Mouse (Mus musculus) liver, adult 2 months (tissue): ENCODE data around the gene Tiparp. TPM values are rescaled to one million over a fixed set of nuclear protein-coding genes. Genes with fewer than 3 reads are reported as not detected.

Experiments used
- DNase-seq: peaks from one replicate; pipeline ENCODE4 v3.0.0-alpha.2; 2011; ENCODE audit warnings: low read depth, low spot score; ENCODE audit errors: extremely low read depth
- H3K27ac ChIP-seq: fragments of 200-500 bp; replicated peaks from 2 replicates; pipeline ENCODE4 v1.5.1; 2012; ENCODE audit warnings: low read depth, mild to moderate bottlenecking, control low read depth, inconsistent platforms, low read length; ENCODE audit not compliant: insufficient read depth
- H3K27me3 ChIP-seq: fragments of 200-500 bp; 2 replicates; pipeline ENCODE4 v1.6.1; 2012; ENCODE audit warnings: mild to moderate bottlenecking, moderate library complexity, low read length, inconsistent platforms; ENCODE audit not compliant: control insufficient read depth, insufficient read depth
- H3K36me3 ChIP-seq: fragments of 200-500 bp; 2 replicates; pipeline ENCODE4 v1.6.1; 2012; ENCODE audit warnings: low read length, inconsistent platforms; ENCODE audit not compliant: control insufficient read depth, insufficient read depth
- H3K4me1 ChIP-seq: fragments of 200-500 bp; 2 replicates; pipeline ENCODE4 v1.6.1; 2011; ENCODE audit warnings: low read length; ENCODE audit not compliant: control insufficient read depth, insufficient read depth
- H3K4me3 ChIP-seq: fragments of 200-500 bp; 2 replicates; pipeline ENCODE4 v1.5.1; 2011; ENCODE audit warnings: low read depth, mild to moderate bottlenecking, control low read depth, low read length, moderate library complexity; ENCODE audit not compliant: insufficient read depth
- H3K79me2 ChIP-seq: fragments of 200-500 bp; 2 replicates; pipeline ENCODE4 v1.6.1; 2012; ENCODE audit warnings: inconsistent platforms, mild to moderate bottlenecking, low read length, moderate library complexity; ENCODE audit not compliant: control insufficient read depth, insufficient read depth
- H3K9ac ChIP-seq: fragments of 200-500 bp; 2 replicates; pipeline ENCODE4 v1.6.1; 2012; ENCODE audit warnings: low read depth, mild to moderate bottlenecking, control low read depth, inconsistent platforms, low read length
- CTCF ChIP-seq: fragments of 200-500 bp; IDR thresholded peaks from 2 replicates; pipeline ENCODE4 v1.5.1; 2011; ENCODE audit warnings: low read depth, low read length, control low read depth
- POLR2A ChIP-seq: fragments of 200-500 bp; IDR thresholded peaks from 2 replicates; pipeline ENCODE4 v1.6.1; 2011; ENCODE audit warnings: low read length, control low read depth; ENCODE audit not compliant: insufficient read depth; ENCODE audit errors: extremely low read depth
- WGBS: fragments of 180-500 bp; shearing (Covaris S2); methylation state at CpG from one replicate; pipeline ENCODE4 v1.1.7; 2018; 5-methylcytosine and 5-hydroxymethylcytosine counted together
- polyA plus RNA-seq: library from polyadenylated mRNA; depleted of rRNA; stranded (reverse); fragments of >200 nt; gene quantifications from 2 replicates; pipeline ENCODE4 v1.2.3, GENCODE M21; 2012
- total RNA-seq: library from RNA; depleted of rRNA; stranded (reverse); fragments of >200 nt; gene quantifications from 2 replicates; pipeline ENCODE4 v1.2.3, GENCODE M21; 2014

Tiparp gene
- total and polyA plus RNA-seq, 2 experiments = 1.1 to 6.5 TPM

- Histone ChIP-seq H3K27ac (no peak overlapping the region), H3K4me1 (no peaks in the 10 kb centered on the region), H3K9ac (no peak overlapping the region), H3K27me3 (no peaks in the 10 kb centered on the region), H3K79me2 (no peaks in the 10 kb centered on the region), H3K4me3 (no peak overlapping the region), H3K36me3 (no peaks in the 10 kb centered on the region)
- TF ChIP-seq CTCF (no peak), POLR2A (no peak)
- no peak for DNase-seq
- 22% methylated on average over 6 of the region's 6 CpGs for WGBS
Observed at GRCm38 (mm10) chr3:65563926-65564624, 35.9 kb downstream of the Tiparp start.

- H3K36me3 ChIP-seq = no peaks in the 10 kb centered on the region
- no peak overlapping the region for H3K4me3 ChIP-seq
- WGBS = 84% methylated on average over 9 of the region's 9 CpGs
- TF ChIP-seq POLR2A (no peak), CTCF (no peak)
- DNase-seq = peak; percentile 5
- H3K9ac ChIP-seq = no peak overlapping the region
- no peaks in the 10 kb centered on the region for H3K4me1 ChIP-seq
- H3K27me3 ChIP-seq = no peaks in the 10 kb centered on the region
- H3K79me2 ChIP-seq = no peaks in the 10 kb centered on the region
- no peak overlapping the region for H3K27ac ChIP-seq
Observed at GRCm38 (mm10) chr3:65565632-65566300, 37.6 kb downstream of the Tiparp start.

GRCm38 (mm10) chr3:65569941-65570340, 41.7 kb downstream of the Tiparp start:
- TF ChIP-seq POLR2A = no peak
- no peak for TF ChIP-seq CTCF
- no peak overlapping the region for H3K9ac ChIP-seq

GRCm38 (mm10) chr3:65573516-65573915, 45.3 kb downstream of the Tiparp start:
- 78% methylated on average over 3 of the region's 3 CpGs for WGBS
- Histone ChIP-seq H3K4me3 (no peak overlapping the region), H3K9ac (no peak overlapping the region), H3K79me2 (no peaks in the 10 kb centered on the region), H3K27ac (no peak overlapping the region), H3K4me1 (no peaks in the 10 kb centered on the region), H3K27me3 (no peaks in the 10 kb centered on the region), H3K36me3 (no peaks in the 10 kb centered on the region)
- TF ChIP-seq POLR2A (no peak), CTCF (no peak)
- no peak for DNase-seq

More at GRCm38 (mm10) chr3:65569941-65570340, 41.7 kb downstream of the Tiparp start:
- Histone ChIP-seq H3K27me3 (no peaks in the 10 kb centered on the region), H3K36me3 (no peaks in the 10 kb centered on the region), H3K79me2 (no peaks in the 10 kb centered on the region), H3K4me3 (no peak overlapping the region), H3K4me1 (no peaks in the 10 kb centered on the region), H3K27ac (no peak overlapping the region)
- DNase-seq = no peak

GRCm38 (mm10) chr3:65577602-65578001, 49.4 kb downstream of the Tiparp start:
- TF ChIP-seq POLR2A (no peak), CTCF (no peak)
- no peak overlapping the region for H3K4me3 ChIP-seq
- DNase-seq = no peak
- H3K27me3 ChIP-seq = no peaks in the 10 kb centered on the region
- no peaks in the 10 kb centered on the region for H3K36me3 ChIP-seq
- H3K9ac ChIP-seq = no peak overlapping the region
- H3K79me2 ChIP-seq = no peaks in the 10 kb centered on the region
- no peak overlapping the region for H3K27ac ChIP-seq
- 93% methylated on average over 3 of the region's 3 CpGs for WGBS
- peaks cover 15% of the 10 kb centered on the region for H3K4me1 ChIP-seq
